Mouse (Mus musculus) megakaryocyte-erythroid progenitor cell, adult 5-6 weeks (primary cell): ENCODE data around the gene Pigo. TPM values are rescaled to one million over a fixed set of nuclear protein-coding genes. Genes with fewer than 3 reads are reported as not detected.
A peak's percentile ranks its signal among the peaks of the same experiment; 100 is the strongest.
"Not testable (repeated sequence)": the region's sequence is repeated elsewhere in the genome, so short reads cannot be mapped to it uniquely, and the experiment has no call there.

Experiments
- ATAC-seq: replicated peaks from 2 replicates; pipeline ENCODE4 v1.8.0; 2016; ENCODE audit warnings: mild to moderate bottlenecking, inconsistent platforms; ENCODE audit not compliant: severe bottlenecking, poor library complexity, low FRiP score, low TSS enrichment
- total RNA-seq, 2 experiments: library from RNA; stranded (forward) in 1 of 2; stranded (reverse) in 1 of 2; fragments of 200-1000, 215-1000 nt in 1 of 2; fragments of >200 nt in 1 of 2; fragmentation: Nextera tagmentation in 1 of 2; gene quantifications; 2 replicates each; pipeline ENCODE4 v1.2.3; 2014 to 2017

The Pigo gene
- total RNA-seq, 2 experiments from 2014 or later: 8.3 to 20.3 TPM

- ATAC-seq: peak; percentile 89
Observed at GRCm38 (mm10) chr4:43010161-43011038, 15.2 kb downstream of the Pigo start, which contains the start of gene Fancg. Gene Fancg, minus strand, starts transcription at chr4:43010506.

GRCm38 (mm10) chr4:43005765-43006164 is 19.9 kb downstream of the Pigo start:
- peak; percentile 56; the same call in 1 of the 2 replicates for ATAC-seq

DNA sequence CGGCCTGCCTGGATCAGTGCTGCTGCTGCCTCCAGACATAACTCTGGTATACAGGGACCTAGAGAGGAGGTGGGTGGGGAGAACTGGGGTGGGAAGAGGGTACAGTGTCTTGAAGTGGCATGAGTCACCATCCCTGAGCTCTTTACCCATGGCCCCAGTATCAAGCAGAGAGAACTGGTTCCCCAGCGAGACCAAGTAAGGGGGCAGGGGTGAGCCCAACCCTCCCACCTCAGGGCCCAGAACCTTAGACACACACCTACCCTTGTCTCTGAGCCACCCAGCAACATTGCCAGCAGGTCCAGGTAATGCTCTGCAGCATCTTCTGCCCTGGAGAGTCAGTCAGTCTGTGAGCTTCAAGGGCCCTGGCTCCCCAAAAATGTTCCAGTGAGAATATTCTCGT is 20.7 kb downstream of the Pigo start:
- no peak for ATAC-seq

- ATAC-seq: no peak
Observed at GRCm38 (mm10) chr4:43002756-43003439, 22.7 kb downstream of the Pigo start.

DNA sequence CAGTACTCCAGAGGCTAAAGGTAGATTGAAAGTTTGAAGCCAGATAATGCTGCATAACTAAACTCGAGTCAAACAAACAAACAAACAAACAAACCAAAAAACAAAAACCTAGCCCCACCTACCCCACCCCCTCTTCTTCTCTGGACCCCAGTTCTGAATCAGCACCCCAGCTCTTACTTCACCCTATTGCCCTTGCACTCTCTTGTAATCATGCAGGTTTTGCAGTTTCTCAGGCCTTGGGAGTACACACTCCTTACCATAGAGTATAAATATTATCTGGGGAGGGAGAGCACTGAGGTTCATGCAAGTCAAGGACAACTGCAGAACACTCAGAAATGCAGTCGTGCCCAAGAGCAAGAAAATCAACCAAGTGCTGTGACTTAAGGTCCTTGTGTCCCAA is 24.3 kb downstream of the Pigo start:
- no peak for ATAC-seq

DNA sequence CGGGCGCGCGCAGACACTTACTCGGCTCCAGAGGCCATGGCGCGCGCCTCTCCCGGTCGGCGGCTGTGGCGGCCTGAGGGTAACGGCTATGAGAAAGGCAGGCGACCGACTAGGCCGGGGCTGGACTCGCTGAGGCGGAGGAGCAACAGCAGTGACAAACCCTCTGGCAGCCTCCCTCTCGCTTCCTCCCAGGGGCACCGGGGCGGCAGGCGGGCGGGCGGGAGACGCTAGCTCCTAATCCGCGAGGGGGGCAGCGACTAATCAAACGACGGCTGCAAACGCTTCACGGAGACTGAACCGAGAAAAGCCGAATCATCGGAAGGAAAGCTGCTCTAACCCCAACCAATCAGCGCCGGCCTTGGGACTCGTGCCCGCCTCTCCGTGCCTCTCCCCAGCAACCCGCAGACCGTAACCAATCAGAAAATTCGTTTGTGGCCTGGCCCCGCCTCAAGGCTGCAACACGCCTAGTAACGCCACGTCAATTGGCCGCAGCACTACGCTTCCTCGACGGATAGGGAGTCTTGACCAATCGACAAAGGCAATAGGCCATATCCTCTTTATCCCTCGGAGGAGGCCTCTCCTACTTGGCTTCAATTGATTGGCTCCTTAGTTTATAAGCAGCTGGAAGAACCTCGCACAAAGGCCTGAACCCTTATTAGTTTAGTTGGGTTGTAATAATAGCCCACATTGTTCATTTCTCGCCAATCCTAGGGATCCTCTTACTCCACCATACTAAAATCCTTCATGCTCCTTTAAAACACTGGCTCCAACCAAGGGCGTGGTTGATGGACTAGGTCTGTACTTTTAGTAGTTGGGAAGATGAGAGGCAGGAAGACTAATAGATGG is 25.3 kb downstream of the Pigo start, which contains the start of gene Vcp:
Gene Vcp (minus strand): TSS at position 367 of the 846 bp plus-strand sequence.
- peak; percentile 97 for ATAC-seq

DNA sequence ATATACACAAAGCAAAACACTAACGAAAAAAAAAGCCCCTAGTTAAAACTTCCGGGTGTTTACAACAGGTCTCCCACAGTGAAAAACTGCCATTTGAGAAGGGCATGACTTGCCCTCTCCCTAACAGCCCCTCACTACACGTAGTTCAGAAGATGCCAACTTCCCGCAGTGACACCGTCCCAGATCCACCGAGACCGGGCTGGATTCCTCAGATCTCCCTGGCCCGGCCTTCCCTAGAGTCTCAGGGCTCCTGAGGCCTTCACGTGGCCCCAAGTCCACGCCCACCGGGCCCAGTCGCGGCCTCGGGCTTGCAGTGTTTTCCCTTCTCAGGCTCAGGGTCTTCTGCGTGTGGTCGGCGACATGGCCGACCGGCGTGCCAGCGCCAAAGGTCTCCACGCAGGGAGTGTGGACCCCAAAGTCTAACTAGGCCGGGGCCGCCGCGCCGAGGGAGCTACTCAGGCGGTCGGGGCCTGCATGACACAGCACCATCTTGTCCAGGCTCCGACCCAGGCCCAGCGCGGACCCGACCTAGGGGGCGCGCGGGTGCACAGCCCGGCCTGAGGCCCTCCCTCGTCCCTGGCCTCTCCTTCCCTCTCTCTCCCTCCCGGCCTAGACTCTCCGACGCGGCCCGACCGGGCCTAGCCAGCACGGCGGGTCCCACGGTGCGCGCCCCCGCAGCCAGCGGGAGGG is 26.0 kb downstream of the Pigo start:
- ATAC-seq: peak; percentile 64

DNA sequence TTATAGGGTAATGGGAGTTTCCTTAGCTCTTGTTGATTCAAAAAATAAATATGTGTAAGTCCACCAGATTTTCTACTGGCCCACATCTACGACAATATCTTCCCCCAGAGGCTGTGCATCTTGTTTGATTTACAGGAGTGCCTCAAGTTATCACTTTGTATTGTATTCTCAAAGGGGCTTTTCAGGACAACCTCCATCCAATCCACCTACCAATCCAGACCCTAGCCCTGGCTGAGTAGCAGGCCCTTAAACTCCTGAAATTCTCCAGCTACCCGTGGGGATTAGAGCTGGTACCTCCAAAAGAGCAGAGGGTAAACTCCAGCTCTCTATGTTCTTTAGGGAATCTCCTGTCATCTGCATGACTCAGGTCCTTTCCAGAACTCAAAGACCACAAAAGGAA is 27.6 kb downstream of the Pigo start:
- ATAC-seq: no peak

DNA sequence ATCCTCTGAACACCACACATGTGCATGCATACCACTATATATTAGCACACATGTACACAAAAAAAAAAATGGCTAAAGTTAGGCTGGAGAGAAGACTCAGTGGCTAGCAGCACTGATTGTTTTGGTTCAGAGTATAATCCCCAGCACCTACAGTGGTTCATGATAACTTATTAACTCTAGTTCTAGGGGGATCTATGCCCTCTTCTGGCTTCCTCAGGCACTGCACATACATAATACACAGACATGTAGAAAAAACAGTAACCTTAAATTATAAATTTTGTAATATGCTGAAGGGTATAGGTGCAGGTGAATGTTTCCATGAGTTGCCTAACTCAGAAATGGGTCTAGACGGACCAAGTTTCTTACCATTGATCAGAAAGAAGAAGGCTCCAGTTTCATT is 37.3 kb downstream of the Pigo start:
- ATAC-seq: peak; percentile 61; the same call in 1 of the 2 replicates

DNA sequence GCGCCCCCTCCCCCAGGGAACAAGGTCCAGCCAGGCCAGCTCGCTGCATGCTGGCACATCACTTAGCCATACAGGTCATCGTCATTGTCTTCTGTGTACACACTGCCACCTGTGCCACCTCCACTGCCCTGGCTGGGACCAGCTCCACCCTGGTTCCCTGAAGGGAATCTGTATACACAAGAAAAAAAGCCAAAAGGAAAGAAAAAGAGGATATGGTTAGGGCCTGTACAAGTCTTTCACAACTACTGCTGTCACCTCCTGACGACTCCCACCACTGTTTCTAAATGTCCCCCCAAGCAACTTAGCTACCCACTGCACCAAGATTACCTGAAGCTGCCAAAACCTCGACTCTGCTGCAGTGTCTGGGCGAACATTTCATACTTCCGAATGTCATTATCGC is 45.2 kb downstream of the Pigo start:
- ATAC-seq: not testable (repeated sequence)

DNA sequence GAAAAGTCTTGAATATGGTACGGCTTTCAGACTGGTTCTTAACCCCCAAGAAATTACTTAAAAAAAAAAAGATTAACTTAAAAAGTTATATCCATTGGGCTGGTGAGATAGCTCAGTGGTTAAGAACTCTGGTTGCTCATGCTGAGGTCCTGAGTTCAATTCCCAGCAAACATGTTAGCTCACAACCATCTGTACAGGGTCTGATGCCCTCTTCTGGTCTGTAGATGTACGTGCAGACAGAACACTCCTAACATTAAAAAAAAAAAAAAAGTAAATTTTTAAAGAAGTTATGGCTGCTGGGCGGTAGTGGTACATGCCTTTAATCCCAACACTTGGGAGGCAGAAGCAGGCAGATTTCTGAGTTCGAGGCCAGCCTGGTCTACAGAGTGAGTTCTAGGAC is 47.6 kb downstream of the Pigo start:
- peak; percentile 62; the same call in 1 of the 2 replicates for ATAC-seq

- no peak for ATAC-seq
Observed at GRCm38 (mm10) chr4:42973868-42974267, 51.8 kb downstream of the Pigo start.

- ATAC-seq: no peak
Observed at GRCm38 (mm10) chr4:42972952-42973351, 52.7 kb downstream of the Pigo start.

GRCm38 (mm10) chr4:42969304-42969703 is 56.3 kb downstream of the Pigo start, which contains the start of gene 1700022I11Rik:
Gene 1700022I11Rik, plus strand, starts transcription at chr4:42969604.
- no peak for ATAC-seq

Other genes with a start within 250 kb of the Pigo start
- gene Fam205a1, start 171.9 kb downstream of the Pigo start, total RNA-seq (2014; fragmentation: Nextera tagmentation): 0.94 TPM in 1 of 2 replicates, not detected in the other
- not detected in 2 replicates for gene Fam205a1, start 171.9 kb downstream of the Pigo start, total RNA-seq (2017)
- not detected in 2 replicates for gene Gm12394, start 169.0 kb downstream of the Pigo start, total RNA-seq (2014; fragmentation: Nextera tagmentation)
- gene Gm12394, start 169.0 kb downstream of the Pigo start, total RNA-seq (2017): not detected in 2 replicates
- gene Fam205c, start 151.6 kb downstream of the Pigo start, total RNA-seq (2014; fragmentation: Nextera tagmentation): not detected in 2 replicates
- not detected in 2 replicates for gene Fam205c, start 151.6 kb downstream of the Pigo start, total RNA-seq (2017)
- not detected in 2 replicates for gene Phf24, start 109.2 kb downstream of the Pigo start, total RNA-seq (2014; fragmentation: Nextera tagmentation)
- 0.08 TPM in 1 of 2 replicates, not detected in the other for gene Phf24, start 109.2 kb downstream of the Pigo start, total RNA-seq (2017)
- gene Dnajb5, start 76.0 kb downstream of the Pigo start, total RNA-seq (2014; fragmentation: Nextera tagmentation): 0.87 and 2.2 TPM in 2 replicates
- gene Dnajb5, start 76.0 kb downstream of the Pigo start, total RNA-seq (2017): 0.09 TPM in 1 of 2 replicates, not detected in the other
- gene 1700022I11Rik, start 56.2 kb downstream of the Pigo start, total RNA-seq (2014; fragmentation: Nextera tagmentation): not detected in 2 replicates
- gene 1700022I11Rik, start 56.2 kb downstream of the Pigo start, total RNA-seq (2017): 1.3 and 3.4 TPM in 2 replicates
- gene Vcp, start 25.3 kb downstream of the Pigo start, total RNA-seq (2014; fragmentation: Nextera tagmentation): 186 and 244 TPM in 2 replicates
- gene Vcp, start 25.3 kb downstream of the Pigo start, total RNA-seq (2017): 269 and 346 TPM in 2 replicates
- 24.2 and 35.5 TPM in 2 replicates for gene Fancg, start 15.3 kb downstream of the Pigo start, total RNA-seq (2014; fragmentation: Nextera tagmentation)
- gene Fancg, start 15.3 kb downstream of the Pigo start, total RNA-seq (2017): 8.3 and 8.5 TPM in 2 replicates
- 207 and 223 TPM in 2 replicates for gene Stoml2, start 5.9 kb upstream of the Pigo start, total RNA-seq (2014; fragmentation: Nextera tagmentation)
- 190 and 198 TPM in 2 replicates for gene Stoml2, start 5.9 kb upstream of the Pigo start, total RNA-seq (2017)
- gene Fam214b, start 20.4 kb upstream of the Pigo start, total RNA-seq (2014; fragmentation: Nextera tagmentation): 1.8 and 2.5 TPM in 2 replicates
- gene Fam214b, start 20.4 kb upstream of the Pigo start, total RNA-seq (2017): 1.0 TPM in 2 replicates
- 2.5 and 2.9 TPM in 2 replicates for gene Unc13b, start 33.1 kb upstream of the Pigo start, total RNA-seq (2014; fragmentation: Nextera tagmentation)
- gene Unc13b, start 33.1 kb upstream of the Pigo start, total RNA-seq (2017): 0.52 and 3.2 TPM in 2 replicates
- gene Atp8b5, start 241.3 kb upstream of the Pigo start, total RNA-seq (2014; fragmentation: Nextera tagmentation): 0.07 and 0.68 TPM in 2 replicates
- gene Atp8b5, start 241.3 kb upstream of the Pigo start, total RNA-seq (2017): 0.66 and 0.69 TPM in 2 replicates